Mouse (Mus musculus) limb, embryonic 14.5 days (tissue): ENCODE measurements around the gene Cdk5rap1. TPM values are rescaled to one million over a fixed set of nuclear protein-coding genes. Genes with fewer than 3 reads are reported as not detected.
"Not testable (repeated sequence)": the region's sequence is repeated elsewhere in the genome, so short reads cannot be mapped to it uniquely, and the experiment has no call there.

Source experiments
- ATAC-seq: fragments of 200-750 bp; cut with Nextera tagmentation; 2 replicates; pipeline ENCODE4 v1.8.0; 2017; ENCODE audit warnings: low read depth, moderate number of reproducible peaks, moderate TSS enrichment; ENCODE audit not compliant: low FRiP score
- DNase-seq: peaks from one replicate; pipeline ENCODE4 v3.0.0-alpha.2; 2015; ENCODE audit warnings: low spot score
- H3K27ac ChIP-seq: fragments of 300-500 bp; sonication (generic); replicated peaks from 2 replicates; pipeline ENCODE4 v1.5.1; 2014; ENCODE audit warnings: low read depth, mild to moderate bottlenecking, low read length, moderate library complexity, mixed read lengths
- H3K27me3 ChIP-seq: fragments of 300-500 bp; sonication (generic); 2 replicates; pipeline ENCODE4 v1.6.1; 2014; ENCODE audit warnings: low read length, mixed read lengths; ENCODE audit not compliant: control insufficient read depth, insufficient read depth
- H3K36me3 ChIP-seq: fragments of 300-500 bp; sonication (generic); 2 replicates; pipeline ENCODE4 v1.6.1; 2014; ENCODE audit warnings: mild to moderate bottlenecking, low read length, moderate library complexity, mixed read lengths; ENCODE audit not compliant: control insufficient read depth, insufficient read depth
- H3K4me1 ChIP-seq: fragments of 300-500 bp; sonication (generic); 2 replicates; pipeline ENCODE4 v1.6.1; 2014; ENCODE audit warnings: antibody characterized with exemption, low read length, mixed read lengths; ENCODE audit not compliant: control insufficient read depth, insufficient read depth
- H3K4me2 ChIP-seq: fragments of 300-500 bp; sonication (generic); replicated peaks from 2 replicates; pipeline ENCODE4 v1.6.1; 2014; ENCODE audit warnings: low read depth, mild to moderate bottlenecking, low read length, moderate library complexity; ENCODE audit not compliant: severe bottlenecking
- H3K4me3 ChIP-seq: fragments of 300-500 bp; sonication (generic); replicated peaks from 2 replicates; pipeline ENCODE4 v1.5.1; 2014; ENCODE audit warnings: low read length
- H3K9ac ChIP-seq: fragments of 300-500 bp; sonication (generic); 2 replicates; pipeline ENCODE4 v1.6.1; 2014; ENCODE audit warnings: mild to moderate bottlenecking, low read depth, low read length, moderate library complexity; ENCODE audit not compliant: severe bottlenecking
- H3K9me3 ChIP-seq: fragments of 300-500 bp; sonication (generic); 2 replicates; pipeline ENCODE4 v1.6.1; 2016; ENCODE audit warnings: low read length; ENCODE audit not compliant: control insufficient read depth
- POLR2A ChIP-seq: fragments of 200-500 bp; IDR thresholded peaks from 2 replicates; pipeline ENCODE4 v1.8.0; 2012; ENCODE audit warnings: inconsistent platforms, mild to moderate bottlenecking, moderate library complexity, borderline replicate concordance; ENCODE audit not compliant: insufficient read depth, insufficient read length; ENCODE audit errors: extremely low read depth
- WGBS: fragments of 180-500 bp; shearing (Covaris S2); extraction: QIAGEN DNeasy Blood & Tissue Kit; methylation state at CpG from one replicate; pipeline ENCODE4 v1.1.7; 2014; 5-methylcytosine and 5-hydroxymethylcytosine counted together
- polyA plus RNA-seq, 2 experiments: library from polyadenylated mRNA; depleted of rRNA in 1 of 2; stranded (reverse) in 1 of 2; unstranded in 1 of 2; fragments of >200 nt; fragmentation: Nextera tagmentation in 1 of 2; extraction: Ambion mirVana in 1 of 2; gene quantifications; 2 replicates each; pipeline versions ENCODE4 v1.2.1 to v1.2.3; 2012 to 2014

Gene Cdk5rap1
- polyA plus RNA-seq, 2 experiments, result 9.0 to 16.6 TPM

DNA sequence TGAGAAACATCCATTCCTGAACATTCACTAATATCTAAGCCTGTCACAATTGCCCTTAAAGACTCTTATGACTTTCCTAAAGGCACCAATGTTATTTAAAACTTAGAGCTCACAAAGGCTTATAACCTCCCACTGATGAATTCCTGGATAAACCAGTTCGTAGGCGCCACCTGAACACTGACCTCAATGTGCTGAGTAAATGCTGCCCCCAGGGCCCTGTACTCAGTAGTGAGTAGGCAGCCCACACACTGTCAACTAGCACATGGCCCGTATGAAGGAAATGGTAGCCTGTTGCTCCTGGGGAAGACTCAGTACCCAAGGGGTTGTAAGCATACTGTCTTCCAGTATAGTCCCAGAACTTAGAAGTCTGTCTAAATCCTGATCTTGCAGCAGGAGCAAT, 71.0 kb downstream of the Cdk5rap1 start:
- DNase-seq, result no peak
- Histone ChIP-seq H3K4me3 (no peak overlapping the region), H3K4me2 (no peak overlapping the region), H3K27ac (no peak overlapping the region), H3K27me3 (no peaks in the 10 kb centered on the region), H3K9ac (no peak overlapping the region), H3K9me3 (no peaks in the 10 kb centered on the region), H3K4me1 (no peaks in the 10 kb centered on the region), H3K36me3 (no peaks in the 10 kb centered on the region)
- TF ChIP-seq POLR2A, result no peak
- WGBS, result 66% methylated on average over 3 of the region's 3 CpGs
- no peak for ATAC-seq

GRCm38 (mm10) chr2:154300496-154300895, 72.3 kb downstream of the Cdk5rap1 start:
- Histone ChIP-seq H3K27me3 (no peaks in the 10 kb centered on the region), H3K9me3 (no peaks in the 10 kb centered on the region), H3K4me2 (no peak overlapping the region), H3K9ac (no peak overlapping the region), H3K4me3 (no peak overlapping the region), H3K36me3 (no peaks in the 10 kb centered on the region), H3K27ac (no peak overlapping the region), H3K4me1 (no peaks in the 10 kb centered on the region)
- WGBS, result 14% methylated on average over 1 of the region's 1 CpGs
- no peak for ATAC-seq
- peak; percentile 66 for DNase-seq
- no peak for TF ChIP-seq POLR2A

- not testable (repeated sequence) for ATAC-seq, H3K4me3 ChIP-seq, H3K27me3 ChIP-seq, H3K9me3 ChIP-seq, H3K27ac ChIP-seq, H3K9ac ChIP-seq, H3K36me3 ChIP-seq, H3K4me1 ChIP-seq
- peak; percentile 65 for DNase-seq
- H3K4me2 ChIP-seq, result 0 out of 2 replicates have a peak overlapping the region, but pooled peaks have one; percentile 18
- 3% methylated on average over 9 of the region's 10 CpGs for WGBS
Measured at GRCm38 (mm10) chr2:154294746-154295145, 78.1 kb downstream of the Cdk5rap1 start.

DNA sequence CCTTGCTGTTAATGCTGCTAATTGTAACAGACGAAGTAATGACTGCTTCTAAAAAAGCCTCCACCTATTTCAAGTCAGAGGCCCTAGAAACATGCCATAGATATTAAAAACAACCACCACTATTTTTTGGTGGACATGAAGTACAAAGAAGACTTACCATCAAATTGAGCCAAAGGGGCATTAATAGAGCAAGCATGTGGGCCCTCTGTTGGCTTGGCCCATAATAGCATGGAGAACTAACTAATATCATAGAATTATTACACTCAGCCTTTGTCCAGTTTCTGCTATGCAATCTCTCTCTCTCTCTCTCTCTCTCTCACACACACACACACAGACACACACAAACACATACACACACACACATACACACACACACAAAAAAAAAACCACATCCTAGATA, 80.0 kb downstream of the Cdk5rap1 start:
- Histone ChIP-seq H3K9ac (no peak overlapping the region), H3K4me2 (no peak overlapping the region), H3K9me3 (no peaks in the 10 kb centered on the region), H3K4me3 (no peak overlapping the region), H3K27me3 (no peaks in the 10 kb centered on the region), H3K36me3 (no peaks in the 10 kb centered on the region), H3K4me1 (no peaks in the 10 kb centered on the region), H3K27ac (no peak overlapping the region)
- no peak for TF ChIP-seq POLR2A
- WGBS, result 78% methylated on average over 1 of the region's 1 CpGs
- DNase-seq (no peak), ATAC-seq (no peak)

GRCm38 (mm10) chr2:154291866-154292265, 80.9 kb downstream of the Cdk5rap1 start:
- DNase-seq, H3K36me3 ChIP-seq, H3K9ac ChIP-seq, H3K4me1 ChIP-seq, H3K27ac ChIP-seq, H3K27me3 ChIP-seq, ATAC-seq, H3K9me3 ChIP-seq, H3K4me2 ChIP-seq, H3K4me3 ChIP-seq: not testable (repeated sequence)
- 95% methylated on average over 3 of the region's 3 CpGs for WGBS

Other genes with a start within 250 kb of the Cdk5rap1 start
- not detected in 2 replicates for gene Bpifa3, start 242.7 kb downstream of the Cdk5rap1 start, polyA plus RNA-seq (2012; rRNA removed)
- not detected in 2 replicates for gene Bpifa3, start 242.7 kb downstream of the Cdk5rap1 start, polyA plus RNA-seq (2014; fragmentation: Nextera tagmentation; extraction: Ambion mirVana)
- 0.09 TPM in 1 of 2 replicates, not detected in the other for gene Bpifa1, start 230.1 kb downstream of the Cdk5rap1 start, polyA plus RNA-seq (2012; rRNA removed)
- not detected in 2 replicates for gene Bpifa1, start 230.1 kb downstream of the Cdk5rap1 start, polyA plus RNA-seq (2014; fragmentation: Nextera tagmentation; extraction: Ambion mirVana)
- gene Bpifa5, start 210.4 kb downstream of the Cdk5rap1 start, polyA plus RNA-seq (2012; rRNA removed), result not detected in 2 replicates
- gene Bpifa5, start 210.4 kb downstream of the Cdk5rap1 start, polyA plus RNA-seq (2014; fragmentation: Nextera tagmentation; extraction: Ambion mirVana), result not detected in 2 replicates
- not detected in 2 replicates for gene Bpifb1, start 182.2 kb downstream of the Cdk5rap1 start, polyA plus RNA-seq (2012; rRNA removed)
- 0.26 TPM in 1 of 2 replicates, not detected in the other for gene Bpifb1, start 182.2 kb downstream of the Cdk5rap1 start, polyA plus RNA-seq (2014; fragmentation: Nextera tagmentation; extraction: Ambion mirVana)
- gene Bpifb5, start 149.3 kb downstream of the Cdk5rap1 start, polyA plus RNA-seq (2012; rRNA removed), result 0.74 and 0.97 TPM in 2 replicates
- 0.32 and 0.48 TPM in 2 replicates for gene Bpifb5, start 149.3 kb downstream of the Cdk5rap1 start, polyA plus RNA-seq (2014; fragmentation: Nextera tagmentation; extraction: Ambion mirVana)
- gene Bpifb9a, start 115.2 kb downstream of the Cdk5rap1 start, polyA plus RNA-seq (2012; rRNA removed), result not detected in 2 replicates
- not detected in 2 replicates for gene Bpifb9a, start 115.2 kb downstream of the Cdk5rap1 start, polyA plus RNA-seq (2014; fragmentation: Nextera tagmentation; extraction: Ambion mirVana)
- gene Bpifb9b, start 65.8 kb downstream of the Cdk5rap1 start, polyA plus RNA-seq (2012; rRNA removed), result not detected in 2 replicates
- not detected in 2 replicates for gene Bpifb9b, start 65.8 kb downstream of the Cdk5rap1 start, polyA plus RNA-seq (2014; fragmentation: Nextera tagmentation; extraction: Ambion mirVana)
- gene Snta1, start 35.1 kb upstream of the Cdk5rap1 start, polyA plus RNA-seq (2012; rRNA removed), result 11.0 and 14.9 TPM in 2 replicates
- 5.0 and 5.2 TPM in 2 replicates for gene Snta1, start 35.1 kb upstream of the Cdk5rap1 start, polyA plus RNA-seq (2014; fragmentation: Nextera tagmentation; extraction: Ambion mirVana)
- gene Cbfa2t2, start 63.5 kb upstream of the Cdk5rap1 start, polyA plus RNA-seq (2012; rRNA removed), result 26.4 and 36.0 TPM in 2 replicates
- gene Cbfa2t2, start 63.5 kb upstream of the Cdk5rap1 start, polyA plus RNA-seq (2014; fragmentation: Nextera tagmentation; extraction: Ambion mirVana), result 35.7 and 40.0 TPM in 2 replicates
- gene 1700003F12Rik, start 174.1 kb upstream of the Cdk5rap1 start, polyA plus RNA-seq (2012; rRNA removed), result 0.48 and 0.59 TPM in 2 replicates
- 0.91 and 1.4 TPM in 2 replicates for gene 1700003F12Rik, start 174.1 kb upstream of the Cdk5rap1 start, polyA plus RNA-seq (2014; fragmentation: Nextera tagmentation; extraction: Ambion mirVana)
- 0.09 TPM in 1 of 2 replicates, not detected in the other for gene Actl10, start 178.8 kb upstream of the Cdk5rap1 start, polyA plus RNA-seq (2012; rRNA removed)
- 0.21 and 0.30 TPM in 2 replicates for gene Actl10, start 178.8 kb upstream of the Cdk5rap1 start, polyA plus RNA-seq (2014; fragmentation: Nextera tagmentation; extraction: Ambion mirVana)
- gene Necab3, start 185.9 kb upstream of the Cdk5rap1 start, polyA plus RNA-seq (2012; rRNA removed), result 6.7 and 8.0 TPM in 2 replicates
- 3.8 and 3.9 TPM in 2 replicates for gene Necab3, start 185.9 kb upstream of the Cdk5rap1 start, polyA plus RNA-seq (2014; fragmentation: Nextera tagmentation; extraction: Ambion mirVana)
- 38.3 and 41.8 TPM in 2 replicates for gene E2f1, start 196.9 kb upstream of the Cdk5rap1 start, polyA plus RNA-seq (2012; rRNA removed)
- 9.3 and 9.4 TPM in 2 replicates for gene E2f1, start 196.9 kb upstream of the Cdk5rap1 start, polyA plus RNA-seq (2014; fragmentation: Nextera tagmentation; extraction: Ambion mirVana)
- 20.6 and 21.2 TPM in 2 replicates for gene Pxmp4, start 230.7 kb upstream of the Cdk5rap1 start, polyA plus RNA-seq (2012; rRNA removed)
- gene Pxmp4, start 230.7 kb upstream of the Cdk5rap1 start, polyA plus RNA-seq (2014; fragmentation: Nextera tagmentation; extraction: Ambion mirVana), result 27.0 and 27.6 TPM in 2 replicates
- 7.1 and 8.9 TPM in 2 replicates for gene Zfp341, start 240.3 kb upstream of the Cdk5rap1 start, polyA plus RNA-seq (2012; rRNA removed)
- gene Zfp341, start 240.3 kb upstream of the Cdk5rap1 start, polyA plus RNA-seq (2014; fragmentation: Nextera tagmentation; extraction: Ambion mirVana), result 0.98 and 1.1 TPM in 2 replicates
- 0.16 and 0.58 TPM in 2 replicates for gene 4930519P11Rik, start 240.4 kb upstream of the Cdk5rap1 start, polyA plus RNA-seq (2012; rRNA removed)
- gene 4930519P11Rik, start 240.4 kb upstream of the Cdk5rap1 start, polyA plus RNA-seq (2014; fragmentation: Nextera tagmentation; extraction: Ambion mirVana), result 0.46 TPM in 1 of 2 replicates, not detected in the other